Mouse (Mus musculus) embryonic facial prominence, embryonic 11.5 days (tissue): ENCODE results near the gene Ppat. TPM values are rescaled to one million over a fixed set of nuclear protein-coding genes. Genes with fewer than 3 reads are reported as not detected.

Experiments used
- polyA plus RNA-seq: library from polyadenylated mRNA; unstranded; fragments of >200 nt; fragmentation: Nextera tagmentation; extraction: Ambion mirVana; gene quantifications from 2 replicates; pipeline ENCODE4 v1.2.1, GENCODE M21; 2014

The Ppat gene
- polyA plus RNA-seq, 1 experiment from 2014 or later = 49.6 TPM

Other genes starting within 250 kb of the Ppat start
- gene Aasdh, start 46.1 kb downstream of the Ppat start, polyA plus RNA-seq = 17.5 and 18.5 TPM in 2 replicates
- 455 and 466 TPM in 2 replicates for gene Paics, start 271 bp downstream of the Ppat start, polyA plus RNA-seq
- gene Srp72, start 23.1 kb upstream of the Ppat start, polyA plus RNA-seq = 87.4 and 89.5 TPM in 2 replicates
- gene Arl9, start 52.5 kb upstream of the Ppat start, polyA plus RNA-seq = not detected in 2 replicates
- 0.13 TPM in 1 of 2 replicates, not detected in the other for gene Thegl, start 64.4 kb upstream of the Ppat start, polyA plus RNA-seq
- gene Hopx, start 163.5 kb upstream of the Ppat start, polyA plus RNA-seq = 0.31 TPM in 1 of 2 replicates, not detected in the other